Mouse (Mus musculus) liver, adult 2 months (tissue): Measurements from ENCODE around the gene Dock3.
"Not testable (repeated sequence)": the region's sequence is repeated elsewhere in the genome, so short reads cannot be mapped to it uniquely, and the experiment has no call there.

Experiments used
- CTCF ChIP-seq: fragments of 200-500 bp; IDR thresholded peaks from 2 replicates; pipeline ENCODE4 v1.5.1; 2011; ENCODE audit warnings: low read depth, low read length, control low read depth
- POLR2A ChIP-seq: fragments of 200-500 bp; IDR thresholded peaks from 2 replicates; pipeline ENCODE4 v1.6.1; 2011; ENCODE audit warnings: low read length, control low read depth; ENCODE audit not compliant: insufficient read depth; ENCODE audit errors: extremely low read depth

DNA sequence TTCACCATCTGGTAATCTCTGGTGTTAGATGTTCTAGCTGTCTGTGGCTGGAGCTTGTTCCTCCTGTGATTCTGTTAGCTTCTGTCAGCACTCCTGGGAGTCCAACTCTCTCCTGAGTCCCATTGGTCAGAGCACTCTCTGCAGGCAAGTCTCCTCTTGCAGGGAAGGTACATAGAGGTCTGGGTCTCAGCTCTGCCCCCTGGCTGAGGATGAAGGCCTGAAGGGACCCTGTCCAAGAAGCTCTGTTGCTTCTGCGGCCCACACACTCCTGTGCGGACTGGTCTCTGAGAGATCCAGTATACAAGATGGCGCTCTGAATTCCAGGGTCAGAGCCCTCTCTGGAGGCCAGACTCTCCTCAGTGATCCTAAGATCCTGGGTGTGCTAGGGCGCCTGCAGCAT lies 75.3 kb downstream of the Dock3 start:
- not testable (repeated sequence) for TF ChIP-seq POLR2A, CTCF
